Mouse (Mus musculus): Measurements from ENCODE around the gene Ldlr.
"Not testable (repeated sequence)": the region's sequence is repeated elsewhere in the genome, so short reads cannot be mapped to it uniquely, and the experiment has no call there.

Gene Ldlr

GRCm38 (mm10) chr9:21754516-21755321 is 31.4 kb downstream of the Ldlr start:
- in situ Hi-C loops (cut with MboI, MseI), result no loop called here

- in situ Hi-C loops (cut with MboI, MseI), result no loop called here
Measured at GRCm38 (mm10) chr9:21758576-21759529, 35.6 kb downstream of the Ldlr start.

DNA sequence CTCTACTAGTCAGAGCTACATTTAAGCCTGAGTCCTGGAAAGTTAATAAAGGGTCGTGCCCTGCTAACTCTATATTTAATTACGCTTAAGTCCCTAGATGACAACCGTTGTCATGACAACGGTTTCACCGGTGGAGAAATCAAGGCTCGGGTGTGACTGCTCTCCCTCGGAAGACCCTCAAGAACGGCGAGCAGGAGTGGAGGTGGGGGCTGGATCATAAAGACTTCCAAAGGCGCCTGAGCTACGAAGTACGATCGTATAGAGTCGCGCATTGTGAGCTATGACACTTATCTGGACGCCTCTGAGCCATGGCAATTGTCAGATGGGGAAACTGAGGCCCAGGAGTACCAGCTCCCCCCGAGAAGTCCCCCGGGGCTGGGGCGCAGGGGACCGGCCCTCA is 36.4 kb downstream of the Ldlr start:
- in situ Hi-C loops (cut with MboI, MseI), result no loop called here

DNA sequence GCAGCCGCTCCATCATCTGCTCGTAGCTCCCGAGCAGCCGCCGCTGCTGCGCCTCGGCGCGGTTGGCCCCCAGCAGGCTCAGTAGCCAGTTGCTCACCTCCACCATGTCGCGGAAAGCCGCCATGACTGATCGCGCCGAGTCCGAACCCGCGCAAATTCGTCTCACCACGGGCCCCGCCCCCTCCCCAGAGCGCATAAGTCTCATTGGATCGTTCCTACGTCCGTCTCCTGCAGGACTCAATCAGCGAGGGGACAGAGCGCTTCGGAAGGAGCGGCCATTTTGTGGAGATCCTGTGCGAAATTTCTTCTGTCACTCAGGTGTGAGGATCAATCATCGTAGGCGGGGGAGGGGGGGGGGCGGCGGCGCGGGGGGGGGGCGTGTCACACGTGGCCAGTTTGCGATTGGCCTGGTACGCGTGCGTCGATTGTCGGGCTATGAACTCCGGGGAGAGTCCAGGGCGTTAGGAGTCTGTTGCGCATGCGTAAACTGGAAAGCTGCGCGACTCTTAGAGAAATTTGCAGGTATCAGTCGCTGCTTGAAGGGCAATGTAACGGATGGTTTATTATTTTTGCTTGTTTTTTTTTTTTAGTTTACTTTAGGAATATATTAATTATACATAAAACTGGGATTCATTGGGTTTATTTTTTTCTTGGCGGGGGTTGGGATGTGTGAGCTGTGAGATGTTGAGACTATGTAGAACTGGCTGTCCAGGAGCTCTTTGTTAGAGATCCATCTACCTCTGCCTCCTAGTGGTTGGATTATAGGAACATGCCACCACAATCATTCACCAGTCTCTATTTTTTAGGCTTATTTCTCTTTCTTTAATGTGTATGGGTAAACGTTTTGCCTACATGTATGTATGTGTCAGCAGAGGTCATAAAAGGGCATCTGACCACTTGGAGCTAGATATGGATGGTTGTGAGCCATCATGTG is 37.1 kb downstream of the Ldlr start, which contains the start of gene Spc24:
Gene Spc24, minus strand, starts transcription at position 149 of the 934 bp plus-strand sequence.
- in situ Hi-C loops (cut with MboI, MseI), result no loop called here

DNA sequence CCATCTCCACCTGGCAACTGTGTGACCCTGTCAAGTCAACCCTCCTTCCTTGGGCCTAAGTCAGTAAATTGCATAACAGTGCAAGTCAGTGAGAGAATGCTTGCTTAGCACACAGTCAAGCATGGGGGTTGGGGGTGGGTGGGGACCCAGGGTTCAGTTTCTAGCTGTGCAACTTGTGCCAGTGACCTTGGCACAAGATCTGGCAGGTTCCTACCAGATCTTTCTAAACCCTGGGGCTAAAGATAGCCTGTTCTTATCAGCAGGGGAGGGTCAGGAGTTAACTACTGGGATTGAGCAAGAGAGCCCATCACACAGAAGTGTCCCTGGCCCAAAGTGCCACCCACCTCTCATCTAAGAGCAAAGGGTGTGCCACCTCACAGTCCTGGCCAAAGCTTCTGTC is 38.9 kb downstream of the Ldlr start:
- in situ Hi-C loops (cut with MboI, MseI), result no loop called here

- in situ Hi-C loops (cut with MboI, MseI), result no loop called here
Measured at GRCm38 (mm10) chr9:21764084-21764999, 41.1 kb downstream of the Ldlr start.

GRCm38 (mm10) chr9:21767896-21768295 is 44.6 kb downstream of the Ldlr start:
- in situ Hi-C loops (cut with MboI, MseI), result no loop called here

DNA sequence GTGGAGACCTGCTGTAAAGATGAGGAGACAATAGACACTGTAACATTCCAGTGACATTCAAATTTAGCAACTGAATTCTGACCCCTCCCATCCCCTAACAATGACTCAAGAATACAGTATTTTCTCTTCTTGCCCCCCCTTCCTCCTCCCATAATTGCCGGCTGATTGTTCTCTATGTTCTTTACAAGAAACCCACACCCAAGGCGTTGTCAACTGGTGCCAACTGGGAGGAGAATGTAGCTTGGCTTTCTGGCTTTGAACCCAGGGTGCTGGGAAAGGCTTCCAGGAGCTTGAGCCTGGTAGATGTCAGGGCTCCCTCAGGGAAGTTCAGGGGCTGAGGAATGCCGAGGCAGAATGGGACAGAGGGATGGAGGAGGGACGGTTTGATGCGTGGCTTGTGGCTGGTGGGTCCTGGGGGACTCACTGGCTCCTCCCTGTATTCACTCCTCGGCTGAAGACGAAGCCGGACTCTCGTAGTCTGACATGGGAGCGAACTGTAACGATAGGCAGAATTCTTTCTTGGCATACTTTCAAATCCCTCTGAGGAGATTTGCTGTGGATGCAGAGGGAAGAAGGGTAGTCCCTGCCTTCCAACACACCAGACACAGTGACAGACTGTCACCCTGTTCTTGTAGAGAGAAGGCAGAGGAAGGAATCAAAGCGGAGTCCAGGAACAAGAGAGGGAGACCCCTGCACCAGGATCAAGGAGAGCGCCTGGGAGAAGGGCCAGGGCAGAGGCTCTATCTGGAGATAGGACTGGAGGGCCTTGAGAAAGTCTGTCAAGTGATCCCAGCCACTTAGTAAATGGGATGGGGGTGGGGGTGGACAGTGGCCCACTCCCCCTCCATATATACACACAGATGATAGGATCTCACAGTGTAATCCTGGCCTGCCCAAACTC is 45.5 kb downstream of the Ldlr start:
- in situ Hi-C loops (cut with MboI, MseI), result no loop called here

- in situ Hi-C loops (cut with MboI, MseI), result no loop called here
Measured at GRCm38 (mm10) chr9:21769558-21770183, 46.4 kb downstream of the Ldlr start.

- in situ Hi-C loops (cut with MboI, MseI), result not testable (repeated sequence)
Measured at GRCm38 (mm10) chr9:21773396-21773795, 50.1 kb downstream of the Ldlr start.

GRCm38 (mm10) chr9:21774353-21774752 is 51.1 kb downstream of the Ldlr start:
- in situ Hi-C loops (cut with MboI, MseI), result no loop called here

GRCm38 (mm10) chr9:21777726-21778125 is 54.4 kb downstream of the Ldlr start:
- in situ Hi-C loops (cut with MboI, MseI), result no loop called here

DNA sequence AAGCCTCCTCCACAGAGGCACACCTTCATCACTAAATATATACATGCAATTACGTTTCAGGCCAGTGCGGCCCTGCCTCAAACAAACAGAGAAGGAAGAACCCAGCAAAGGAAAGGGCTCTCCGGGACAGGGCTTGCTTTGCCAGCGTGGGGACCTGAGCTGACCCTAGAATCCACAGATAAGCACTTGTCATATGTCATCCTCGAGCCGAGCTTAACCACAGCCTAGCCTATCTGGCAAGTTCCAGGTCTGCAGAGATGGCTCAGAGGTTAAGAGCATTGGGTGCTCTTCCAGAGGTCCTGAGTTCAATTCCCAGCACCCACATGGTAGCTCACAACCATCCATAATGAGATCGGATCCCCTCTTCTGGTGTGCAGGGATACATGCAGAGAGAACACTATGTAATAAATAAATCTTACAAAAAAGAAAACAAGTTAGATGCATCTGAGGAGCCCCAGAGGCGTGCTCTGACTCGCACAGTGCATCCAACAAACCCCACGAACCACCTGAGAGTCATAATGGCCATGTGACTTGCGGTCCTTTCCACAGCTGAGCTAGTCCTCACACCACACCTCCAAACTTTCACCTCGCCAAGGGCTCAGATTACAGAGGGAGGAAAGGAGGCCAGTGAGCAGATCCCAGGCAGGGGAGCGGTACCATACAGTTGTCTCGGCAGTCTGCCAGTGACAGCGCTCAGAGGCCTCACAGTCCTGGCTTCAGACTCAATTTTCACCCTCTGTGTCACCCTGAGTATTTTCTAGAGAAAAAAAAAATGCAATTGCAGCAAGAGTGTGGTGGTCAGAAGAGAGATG is 58.6 kb downstream of the Ldlr start:
- in situ Hi-C loops (cut with MboI, MseI), result no loop called here

GRCm38 (mm10) chr9:21784517-21785307 is 61.4 kb downstream of the Ldlr start:
- in situ Hi-C loops (cut with MboI, MseI), result no loop called here

GRCm38 (mm10) chr9:21786309-21786708 is 63.0 kb downstream of the Ldlr start:
- in situ Hi-C loops (cut with MboI, MseI), result not testable (repeated sequence)

- in situ Hi-C loops (cut with MboI, MseI), result no loop called here
Measured at GRCm38 (mm10) chr9:21786906-21787305, 63.6 kb downstream of the Ldlr start.

- in situ Hi-C loops (cut with MboI, MseI), result no loop called here
Measured at GRCm38 (mm10) chr9:21787654-21788053, 64.4 kb downstream of the Ldlr start.

Data from regulatory T cell (primary cell).